Mouse (Mus musculus): ENCODE measurements around the gene Atf6.

Atf6 gene

DNA sequence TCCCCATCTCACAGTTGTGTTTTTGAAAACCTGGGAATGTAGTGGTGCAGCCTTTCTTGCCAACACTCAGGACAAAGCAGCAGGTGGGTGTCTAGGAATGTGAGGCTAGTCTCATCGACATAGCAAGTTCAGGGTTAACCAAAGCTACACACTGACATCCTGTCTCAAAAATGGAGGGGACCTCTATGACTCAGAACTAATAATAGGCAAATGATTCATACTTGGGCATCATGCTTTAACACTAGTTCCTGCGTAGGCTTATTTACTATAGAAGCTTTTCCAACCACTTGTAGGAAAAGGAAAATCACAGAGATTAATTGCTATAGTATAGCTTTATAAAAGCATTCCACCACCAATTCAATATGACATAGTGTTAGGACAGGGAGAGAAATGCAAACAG lies 100.6 kb downstream of the Atf6 start:
- DNase-seq = no peak

DNA sequence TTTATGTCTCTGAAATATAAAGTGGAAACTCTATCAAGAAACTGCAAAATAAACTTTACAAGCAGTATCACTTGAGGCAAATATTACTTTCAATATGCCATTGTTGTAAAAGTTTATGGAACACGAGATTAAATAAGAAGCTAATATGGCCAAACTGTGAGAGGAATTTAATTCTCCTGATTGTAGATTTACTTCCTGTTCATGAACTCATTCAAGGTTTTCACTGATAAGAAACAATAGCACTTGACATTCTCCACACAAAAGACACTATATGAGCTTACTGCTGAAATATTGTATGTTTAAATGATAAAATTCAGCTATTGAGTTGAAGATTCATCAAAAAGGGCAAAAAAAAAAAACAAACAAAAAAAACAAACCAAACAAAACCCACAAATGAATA lies 102.8 kb downstream of the Atf6 start:
- DNase-seq = no peak

DNA sequence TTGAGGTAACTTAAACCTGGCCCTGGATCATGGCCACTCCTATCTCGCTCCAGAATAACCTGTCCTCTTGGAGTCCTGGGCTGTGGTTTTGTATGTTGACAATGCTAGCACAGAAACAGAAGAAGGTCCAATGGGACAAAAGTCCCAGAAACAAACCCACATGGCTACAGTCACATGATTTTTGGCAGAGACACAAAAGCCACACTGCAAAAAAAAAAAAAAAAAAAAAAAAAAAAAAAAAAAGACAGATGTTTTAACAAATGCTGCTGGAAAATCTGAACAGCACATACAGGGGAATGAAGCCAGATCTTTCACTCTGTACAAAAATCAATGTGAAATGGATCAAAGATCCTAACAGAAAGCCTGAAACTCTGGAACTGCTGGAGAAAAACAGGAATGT lies 105.9 kb downstream of the Atf6 start:
- no peak for DNase-seq

DNA sequence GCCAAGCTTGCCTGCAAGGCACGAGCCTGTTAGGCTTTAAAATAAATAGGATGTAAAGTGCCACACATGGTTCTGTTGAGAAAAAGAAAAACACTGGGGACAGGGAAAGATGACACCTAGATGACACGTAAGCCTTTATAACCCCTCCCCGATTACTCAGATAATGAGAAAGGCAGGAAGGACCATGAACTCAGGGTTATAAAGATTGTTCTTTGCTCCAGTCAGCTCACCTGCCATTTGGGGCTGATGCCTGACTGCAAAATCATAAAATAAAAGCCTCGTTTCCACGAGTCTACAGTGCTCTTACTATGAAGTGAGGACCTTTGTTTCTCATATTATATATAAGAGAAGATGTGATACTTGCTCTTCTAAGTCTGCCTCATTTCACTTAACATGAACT lies 114.0 kb downstream of the Atf6 start:
- no peak for DNase-seq

DNA sequence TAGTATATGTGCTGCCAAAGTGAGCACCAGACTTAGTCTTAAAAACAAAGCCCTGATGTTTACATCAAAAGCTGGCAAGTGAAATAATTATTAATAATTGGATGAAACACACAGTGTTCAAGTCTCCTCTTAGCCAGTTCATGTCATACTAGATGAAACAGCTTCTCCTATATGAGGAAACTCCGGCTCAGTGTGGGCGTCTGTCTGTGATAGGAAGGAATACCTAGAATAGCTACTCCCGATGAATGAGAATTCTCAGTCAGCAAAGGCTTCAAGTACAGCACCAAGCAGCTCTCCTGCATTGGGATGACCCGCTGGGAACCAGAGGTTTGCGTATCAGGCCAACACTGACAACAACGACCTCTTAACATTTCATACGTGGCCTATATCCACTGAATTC lies 115.8 kb downstream of the Atf6 start:
- no peak for DNase-seq

DNA sequence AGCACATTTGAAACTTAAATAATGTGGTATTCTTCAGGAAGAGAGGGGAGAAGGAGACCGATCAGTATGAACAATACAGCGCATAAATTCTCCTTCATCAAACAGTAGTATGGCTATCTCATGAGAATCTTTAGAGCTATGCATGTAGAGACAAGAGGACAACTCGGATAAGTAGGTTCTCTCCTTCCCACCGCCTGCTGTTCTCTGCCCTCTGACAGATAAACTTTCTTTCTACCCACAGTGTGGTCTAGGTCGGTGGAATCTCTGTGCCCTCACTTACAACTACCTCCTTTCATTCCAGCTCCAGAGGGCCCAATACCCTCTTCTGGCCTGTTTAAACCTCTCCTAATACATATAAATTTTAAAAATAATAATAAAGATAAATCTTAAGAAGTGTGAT lies 121.0 kb downstream of the Atf6 start:
- no peak for DNase-seq

DNA sequence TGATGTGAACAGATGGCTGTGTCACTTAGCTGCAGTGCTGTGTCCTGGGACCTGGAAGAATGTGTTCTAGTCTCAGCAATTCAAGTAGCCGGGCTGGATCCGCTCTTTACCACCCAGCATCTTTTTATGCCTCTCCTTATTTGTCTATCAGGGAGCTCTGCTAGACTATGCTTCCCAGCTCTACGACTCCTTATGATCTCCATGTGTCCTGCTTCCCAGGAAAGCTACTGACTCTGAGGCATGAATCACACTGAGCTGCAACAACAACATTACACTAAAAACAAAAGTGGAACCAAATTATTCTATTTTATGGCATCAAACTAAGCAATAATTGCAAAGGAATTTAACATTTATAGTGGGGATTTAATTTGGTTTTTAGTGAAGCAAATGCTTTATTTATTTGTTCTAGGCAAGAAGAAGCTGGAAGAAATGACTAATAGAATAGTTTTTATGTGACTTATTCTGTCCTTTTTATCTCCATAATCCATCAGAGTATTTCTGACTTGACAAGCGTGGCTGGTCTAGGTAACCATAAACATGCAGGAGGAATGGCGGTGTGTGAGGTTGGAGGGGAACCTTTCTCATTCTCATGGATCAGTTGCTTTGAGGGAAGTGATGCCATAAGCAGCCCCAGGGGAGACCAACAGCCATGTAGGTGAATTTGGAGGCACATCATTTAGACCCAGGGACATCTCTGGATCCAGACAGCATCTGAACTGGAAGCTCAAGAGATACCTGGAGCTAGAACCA lies 125.9 kb downstream of the Atf6 start:
- DNase-seq = no peak

DNA sequence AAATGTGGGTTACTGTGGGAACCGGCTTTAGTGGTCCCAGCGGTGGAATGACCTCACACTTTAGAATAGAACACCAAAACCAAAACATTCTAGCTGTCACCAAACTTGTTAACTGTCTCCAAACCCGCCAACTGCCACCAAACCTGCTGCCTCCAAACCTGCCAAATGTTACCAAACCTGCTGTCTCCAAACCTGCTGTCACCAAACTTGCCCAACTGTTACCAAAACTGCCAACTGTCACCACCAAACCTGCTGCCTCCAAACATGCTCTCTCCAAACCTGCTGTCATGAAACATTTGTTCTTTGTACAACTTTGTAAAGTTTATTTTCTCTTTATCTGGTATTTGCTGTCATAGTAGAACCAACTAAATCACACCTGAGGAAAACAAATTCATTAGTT lies 132.7 kb downstream of the Atf6 start:
- no peak for DNase-seq

DNA sequence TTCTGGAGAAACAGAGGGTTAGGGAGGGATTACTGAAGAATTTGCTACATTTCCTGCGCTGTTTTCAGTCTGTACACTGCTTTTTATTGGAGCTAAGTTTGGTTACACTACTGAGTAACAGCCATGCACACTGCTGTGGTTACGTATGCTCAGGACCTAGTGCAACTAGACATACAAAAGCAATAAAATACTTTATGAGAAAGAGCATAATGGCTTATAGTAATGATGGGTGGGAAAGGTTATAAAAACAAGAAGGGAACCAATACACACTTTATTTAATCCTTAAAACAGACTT lies 135.0 kb downstream of the Atf6 start:
- DNase-seq = no peak

DNA sequence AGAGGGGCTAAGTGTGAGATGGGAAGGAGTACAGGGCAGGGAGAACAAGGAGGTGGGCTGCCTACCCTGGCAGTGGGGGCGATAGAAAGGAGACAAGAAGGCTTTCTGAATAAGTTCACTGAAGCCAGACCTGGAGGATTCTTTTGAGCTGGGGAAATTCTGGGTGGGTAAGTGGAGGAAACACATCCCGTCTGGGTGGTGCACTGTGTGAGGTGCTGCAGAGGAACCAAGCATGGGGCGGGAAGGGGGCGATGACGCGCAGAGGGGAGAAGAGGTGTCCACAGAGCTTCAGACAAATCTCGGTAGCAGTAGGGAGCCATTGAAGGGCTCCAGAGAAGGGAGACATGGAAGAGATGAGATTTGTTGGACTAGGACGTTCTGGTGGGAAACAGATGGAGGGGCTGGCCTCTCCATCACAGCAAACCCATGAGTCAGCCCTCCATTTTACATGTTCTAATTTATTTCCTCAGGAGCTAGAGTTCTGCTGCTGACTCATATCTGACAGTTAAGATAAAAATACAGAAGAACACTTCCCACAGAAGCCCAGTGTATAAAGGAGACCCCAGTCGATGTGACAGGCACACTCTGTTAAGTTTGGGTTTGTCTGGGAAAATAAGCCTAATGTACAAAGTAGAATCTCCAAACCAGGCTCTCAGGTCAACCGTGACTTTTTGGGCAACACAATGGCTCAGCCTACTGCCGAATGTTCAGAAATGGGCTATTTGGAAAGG lies 135.5 kb downstream of the Atf6 start:
- no peak for DNase-seq

DNA sequence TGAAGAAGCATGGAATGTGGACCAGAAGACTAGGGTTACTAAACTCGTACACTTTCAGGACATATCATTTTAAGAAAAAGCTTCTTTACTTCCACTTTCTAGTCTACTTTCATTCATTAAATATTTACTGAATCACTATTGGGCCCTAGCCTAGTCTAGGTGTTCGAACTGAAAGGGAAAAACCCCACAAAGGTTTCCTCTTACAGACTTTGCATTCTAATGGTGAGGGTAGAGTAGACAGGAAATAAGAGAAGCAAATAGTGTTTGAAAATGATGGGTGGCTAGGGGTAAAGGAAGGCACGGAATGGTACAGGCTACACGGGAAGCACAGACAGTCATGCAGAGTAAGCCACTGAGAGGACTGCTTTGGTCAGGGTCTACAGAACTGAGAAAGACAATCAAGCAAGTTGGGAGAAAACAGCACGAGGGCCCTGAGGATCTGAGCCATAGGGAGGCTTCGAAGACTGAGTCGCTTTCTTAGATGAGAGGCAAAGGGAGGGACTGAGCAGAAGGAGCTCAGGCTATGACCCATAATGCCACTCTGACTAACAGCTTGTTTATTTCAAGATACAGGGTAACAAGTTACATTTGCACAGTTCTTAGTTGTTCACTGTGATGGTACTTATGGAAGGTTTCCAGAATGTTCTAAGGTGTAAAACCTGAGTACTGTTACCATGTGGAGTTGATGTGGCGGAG lies 138.2 kb downstream of the Atf6 start:
- DNase-seq = no peak

DNA sequence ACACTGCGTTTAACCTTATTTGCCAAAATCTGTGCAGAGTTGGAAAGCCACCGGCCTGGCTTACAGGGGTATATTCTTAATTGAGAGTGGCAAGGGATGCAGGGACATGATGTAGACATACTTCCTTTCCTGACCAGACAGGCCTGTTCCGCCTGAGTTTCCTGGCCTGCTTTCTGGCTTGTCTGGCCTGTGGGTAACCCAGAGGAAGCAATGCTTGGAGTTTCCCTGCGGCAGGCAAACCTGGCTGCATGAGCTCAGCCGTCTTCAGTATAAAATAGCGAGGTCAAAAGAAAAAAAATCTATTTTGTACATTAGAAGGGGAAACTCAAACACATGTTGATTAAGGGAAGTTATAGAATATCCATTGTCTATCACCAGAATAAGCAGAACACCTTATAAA lies 139.0 kb downstream of the Atf6 start:
- no peak for DNase-seq

DNA sequence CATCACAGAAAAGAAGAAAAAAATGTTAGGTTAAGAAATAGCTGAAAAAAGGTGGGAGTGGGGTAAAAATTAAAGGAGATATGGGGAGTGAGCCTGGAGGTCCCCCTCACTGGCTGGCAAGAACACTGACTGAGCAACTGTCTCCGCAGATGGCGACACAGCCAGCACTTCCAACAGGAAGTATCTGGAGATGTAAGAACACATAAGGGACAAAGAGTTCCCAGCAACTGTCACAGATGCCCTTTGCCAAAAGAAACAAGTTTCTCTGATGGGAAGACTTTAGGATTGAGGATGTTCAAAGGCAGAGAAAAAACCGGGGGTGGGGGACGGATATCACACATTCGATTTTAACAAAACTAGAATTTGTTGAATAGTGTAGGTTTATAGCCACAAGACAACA lies 146.0 kb downstream of the Atf6 start:
- peak in 1 of 2 experiments; percentile 52 for DNase-seq

DNA sequence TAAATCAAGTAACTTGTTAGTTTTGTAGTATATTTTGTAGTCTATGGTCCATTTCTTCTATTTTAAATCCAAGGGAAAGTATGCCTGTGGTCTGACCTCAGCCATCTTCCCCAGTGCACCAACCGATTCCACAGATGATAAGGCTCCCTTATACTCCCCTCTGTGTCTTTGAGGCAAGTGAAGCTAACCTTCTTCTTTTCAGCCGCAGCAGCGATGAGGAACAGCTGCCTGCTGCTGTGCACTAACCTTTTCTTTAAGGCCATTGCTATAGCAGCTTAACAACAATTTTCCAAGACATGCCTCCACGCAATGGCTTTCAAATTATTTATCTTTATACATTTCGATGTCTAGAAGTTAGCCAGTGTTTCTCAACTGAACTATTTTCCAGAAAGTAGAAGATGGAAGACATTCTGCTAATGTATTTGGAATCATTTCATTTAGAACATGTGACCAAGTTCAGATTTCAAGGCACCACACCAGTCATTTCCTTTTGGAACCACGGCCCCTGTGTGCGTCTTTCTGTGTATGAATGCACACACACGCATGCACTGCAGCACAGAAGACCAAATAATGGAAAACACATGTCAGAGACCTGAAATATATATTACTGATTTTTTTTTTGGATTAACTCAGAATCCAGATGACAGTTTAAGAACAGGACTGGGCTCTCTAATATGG lies 149.3 kb downstream of the Atf6 start:
- no peak for DNase-seq

DNA sequence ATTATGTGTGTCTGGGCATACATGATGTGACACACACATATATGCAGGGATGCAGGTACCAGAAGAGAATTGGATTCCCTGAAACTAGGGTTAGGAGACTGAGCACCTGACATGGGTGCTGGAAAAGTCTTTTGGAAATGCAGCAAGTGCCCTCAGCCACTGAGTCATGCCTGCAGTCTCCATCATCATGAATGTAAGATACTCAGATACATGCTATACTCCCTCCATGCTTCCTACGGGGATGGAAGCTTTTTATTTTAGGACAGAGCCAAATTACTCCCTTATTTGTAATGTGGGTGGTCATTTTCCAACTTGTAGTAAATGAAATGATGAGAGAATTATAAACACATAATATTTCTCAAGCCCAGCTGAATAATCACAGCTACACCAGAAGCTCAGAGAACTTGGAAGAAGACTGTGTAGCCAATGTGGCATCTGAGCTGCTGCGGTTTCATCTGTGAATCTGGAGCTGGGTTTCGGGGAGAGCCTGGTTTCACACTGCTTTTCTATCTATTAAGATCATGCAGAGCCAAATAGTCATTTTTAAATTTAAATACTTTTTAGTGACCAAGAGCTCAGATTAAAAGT lies 150.2 kb downstream of the Atf6 start:
- no peak for DNase-seq

DNA sequence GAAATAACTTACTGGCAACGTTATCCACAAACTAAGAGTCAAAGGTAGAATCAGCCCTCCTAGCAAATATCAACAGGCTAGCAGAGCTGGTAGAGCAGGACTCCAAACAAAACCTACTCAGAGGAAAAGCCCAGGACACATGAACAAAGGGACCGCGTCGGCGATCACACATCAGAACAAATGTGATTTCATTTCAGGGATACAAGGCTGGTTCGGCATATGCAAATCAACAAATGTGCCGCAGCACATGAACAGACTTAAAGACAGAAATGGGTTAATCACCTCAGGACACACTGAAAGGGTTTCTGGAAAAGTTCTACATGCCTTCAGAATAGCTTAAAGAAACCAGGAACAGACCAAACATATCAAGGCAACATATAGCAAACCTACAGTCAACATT lies 155.8 kb downstream of the Atf6 start:
- no peak for DNase-seq

DNA sequence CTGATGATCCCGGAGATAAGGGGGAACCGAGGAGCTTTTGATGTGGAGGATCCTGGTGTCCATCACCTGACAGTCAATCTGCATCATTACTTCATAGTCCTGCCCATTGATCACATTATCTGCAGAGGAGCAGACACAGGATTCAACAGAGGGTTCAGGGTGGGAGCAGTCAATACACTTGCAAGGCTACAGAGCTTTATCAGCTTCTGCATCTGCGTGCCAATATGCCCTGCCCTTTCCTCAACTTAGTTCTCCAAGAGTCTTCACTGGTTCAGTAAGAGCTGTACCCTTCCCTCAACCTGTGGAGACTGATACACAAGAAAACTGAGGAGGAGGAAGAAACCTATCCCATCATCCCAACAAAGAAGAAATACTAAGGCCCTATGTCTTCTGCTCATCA lies 157.6 kb downstream of the Atf6 start:
- DNase-seq = no peak

DNA sequence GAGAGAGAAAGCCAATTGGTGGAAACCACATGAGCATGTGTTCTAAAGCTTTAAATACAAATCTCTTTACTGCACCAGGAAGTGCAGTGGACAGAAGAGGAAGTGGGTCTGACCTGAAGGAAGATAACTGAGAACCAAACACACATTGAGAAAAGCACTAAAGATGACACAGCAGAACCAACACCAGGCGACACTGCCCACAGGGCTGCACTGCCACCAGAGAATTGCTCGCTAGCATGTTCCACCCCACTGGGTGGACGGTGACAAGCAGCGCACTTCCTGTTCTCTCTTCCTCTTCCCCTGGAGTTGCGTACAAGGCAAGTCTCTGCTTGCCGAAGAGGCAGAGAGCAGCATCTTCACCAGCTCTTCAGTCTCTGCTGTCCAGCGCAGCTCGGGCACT lies 158.1 kb downstream of the Atf6 start:
- no peak for DNase-seq

DNA sequence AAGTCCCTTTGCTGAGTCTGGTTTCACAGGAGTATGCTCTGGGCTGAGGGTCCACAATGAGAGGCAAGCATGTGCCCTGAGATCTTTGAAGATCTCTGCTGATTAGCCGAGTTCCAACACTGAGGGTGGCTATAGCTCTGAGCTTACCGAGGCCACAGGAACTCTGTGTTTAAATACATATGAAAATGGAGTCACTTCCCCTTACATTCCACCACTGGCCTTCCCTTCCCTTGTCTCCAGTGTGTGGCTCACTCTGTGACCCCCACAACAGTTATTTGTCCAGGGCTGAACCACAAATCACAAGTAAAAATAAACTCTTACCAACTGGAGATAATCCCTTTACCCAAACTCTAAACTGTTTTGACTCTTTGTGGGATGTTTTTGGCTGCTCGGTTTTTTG lies 158.5 kb downstream of the Atf6 start:
- no peak for DNase-seq

DNA sequence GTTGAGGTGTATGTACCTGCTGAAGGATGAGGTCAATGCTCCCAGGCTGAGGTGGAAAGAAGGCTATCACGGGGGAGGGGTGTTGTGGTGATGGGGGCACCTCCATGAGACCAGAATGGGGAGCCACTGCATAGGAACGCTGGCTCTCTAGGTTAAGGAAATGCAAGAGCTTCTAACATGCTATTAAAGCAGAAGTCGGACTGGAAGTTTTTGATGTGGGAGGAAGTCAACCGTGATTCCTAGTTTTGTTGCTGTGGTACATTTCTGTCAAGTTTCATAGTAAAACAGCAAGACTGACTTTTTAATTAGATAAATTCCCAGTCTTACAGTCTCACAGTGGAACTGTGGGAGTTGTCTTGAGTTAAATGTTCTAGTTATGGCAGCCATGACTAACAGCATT lies 161.5 kb downstream of the Atf6 start:
- DNase-seq = no peak

DNA sequence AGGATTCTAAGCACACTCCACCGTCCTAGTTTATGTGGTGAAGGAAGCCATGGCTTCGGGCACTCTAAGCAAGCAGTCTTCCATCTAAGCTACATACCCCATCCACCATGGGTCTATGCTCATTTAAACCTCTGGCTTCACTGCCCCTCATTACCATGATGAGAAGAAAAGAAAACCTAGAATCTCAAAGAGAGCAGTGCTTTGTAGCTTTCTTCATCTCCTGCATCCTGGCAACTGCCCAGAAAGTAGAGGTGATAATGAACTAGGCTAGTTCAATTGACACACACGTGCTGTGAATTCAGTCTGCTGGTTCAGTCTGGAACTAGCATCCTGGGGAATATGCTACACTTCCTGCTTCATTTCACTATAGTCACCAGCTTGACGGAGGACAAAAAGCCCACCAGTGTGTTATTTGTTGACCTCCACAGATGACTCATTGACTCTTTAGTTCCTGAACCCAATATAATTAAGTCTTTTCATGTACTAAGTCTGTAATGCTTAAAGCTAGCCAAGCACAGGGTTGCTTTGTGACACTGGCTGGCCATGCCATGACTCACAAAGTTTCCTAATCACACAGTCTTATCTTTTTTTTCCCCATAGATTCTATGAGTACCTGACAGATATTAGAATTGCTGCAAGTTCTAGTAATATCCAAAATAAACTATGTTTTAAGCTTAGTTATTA lies 162.5 kb downstream of the Atf6 start:
- DNase-seq = no peak

DNA sequence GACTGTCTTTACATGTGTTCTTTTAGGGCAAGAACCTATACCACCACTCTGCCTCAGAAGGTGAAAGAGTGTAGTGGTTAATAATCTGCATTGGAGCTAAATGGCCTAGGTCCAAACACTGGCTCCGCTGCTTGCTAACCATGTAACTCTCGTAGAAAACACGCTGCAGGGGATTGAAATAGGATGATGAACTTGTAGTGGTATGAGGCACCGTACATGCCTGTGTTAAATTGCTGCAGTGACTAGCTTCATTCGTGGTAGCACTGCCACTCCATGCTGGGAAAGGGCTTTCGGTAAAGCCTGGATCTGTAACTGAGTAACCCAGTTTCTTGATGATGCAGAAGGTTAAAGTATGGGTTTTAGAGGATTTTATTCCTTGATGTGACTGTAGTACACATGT lies 163.5 kb downstream of the Atf6 start:
- no peak for DNase-seq

DNA sequence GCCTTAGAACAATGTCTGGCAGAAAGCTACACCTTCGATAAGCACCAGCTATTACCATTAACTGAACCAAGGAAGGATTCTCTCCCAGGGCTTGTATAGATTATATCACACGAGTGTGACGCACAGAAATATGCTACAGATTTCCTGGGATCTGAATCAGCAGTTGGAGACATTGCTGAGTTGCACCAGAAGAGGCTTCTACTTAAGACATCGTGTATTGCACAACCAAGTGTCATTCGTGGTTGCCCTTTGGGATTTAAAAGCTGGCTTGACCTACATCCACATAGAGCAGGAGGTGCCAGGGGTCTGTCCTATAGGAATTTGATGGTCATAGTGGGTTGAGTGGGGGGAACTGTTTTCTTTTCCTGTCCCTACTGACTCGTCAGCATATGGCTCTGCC lies 164.6 kb downstream of the Atf6 start:
- no peak for DNase-seq
